Mouse (Mus musculus) erythroblast, embryonic 14.5 days (primary cell): ENCODE measurements around the gene Arl16.

ENCODE experiments used
- GATA1 ChIP-seq: IDR thresholded peaks from 2 replicates; pipeline ENCODE4 v1.6.1; 2012; ENCODE audit warnings: low read length, inconsistent platforms, mixed read lengths
- TAL1 ChIP-seq: IDR thresholded peaks from 3 replicates; pipeline ENCODE4 v1.6.1; 2012; ENCODE audit warnings: low read length, inconsistent platforms, mixed read lengths

DNA sequence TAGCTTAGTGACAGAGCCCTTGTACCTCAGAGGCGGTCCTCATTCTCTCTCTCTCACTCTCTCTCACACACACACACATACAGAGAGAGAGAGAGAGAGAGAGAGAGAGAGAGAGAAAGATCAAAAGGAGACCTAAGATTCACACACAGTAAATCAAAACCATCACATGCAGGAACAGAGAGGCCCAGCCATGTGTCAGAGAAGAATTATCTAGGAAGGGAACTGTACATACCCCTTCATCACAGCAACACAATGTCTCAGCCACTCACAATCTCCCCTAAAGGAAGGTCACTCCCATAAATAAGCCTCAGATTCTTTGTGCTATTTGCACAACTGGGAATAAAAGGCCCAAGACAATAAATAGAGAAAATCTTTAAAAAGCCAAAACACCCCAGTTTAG is 48.8 kb downstream of the Arl16 start:
- TF ChIP-seq GATA1 (no peak), TAL1 (no peak)
